Mouse (Mus musculus) midbrain, embryonic 14.5 days (tissue): ENCODE measurements at regions not wholly inside any gene's neighbourhood (a gene's known extent, or its start where the extent isn't known, plus 50 kb on each side); places are given as distances from the start of the nearest gene placed in this dataset.

ENCODE experiments used
- ATAC-seq: fragments of 200-750 bp; cut with Nextera tagmentation; 2 replicates; pipeline ENCODE4 v1.8.0; 2017; ENCODE audit warnings: moderate number of reproducible peaks, moderate library complexity; ENCODE audit not compliant: low FRiP score, low TSS enrichment
- DNase-seq: peaks from one replicate; pipeline ENCODE4 v3.0.0-alpha.2; 2015
- H3K27ac ChIP-seq: fragments of 300-500 bp; sonication (generic); replicated peaks from 2 replicates; pipeline ENCODE4 v1.5.1; 2014; ENCODE audit warnings: mild to moderate bottlenecking, low read depth, low read length, moderate library complexity
- H3K27me3 ChIP-seq: fragments of 300-500 bp; sonication (generic); 2 replicates; pipeline ENCODE4 v1.6.1; 2014; ENCODE audit warnings: low read length, control low read depth, mixed read lengths; ENCODE audit not compliant: control insufficient read depth, insufficient read depth
- H3K36me3 ChIP-seq: fragments of 300-500 bp; sonication (generic); 2 replicates; pipeline ENCODE4 v1.6.1; 2014; ENCODE audit warnings: low read length, control low read depth; ENCODE audit not compliant: control insufficient read depth, insufficient read depth
- H3K4me1 ChIP-seq: fragments of 300-500 bp; sonication (generic); 2 replicates; pipeline ENCODE4 v1.6.1; 2014; ENCODE audit warnings: mild to moderate bottlenecking, antibody characterized with exemption, low read length, control low read depth; ENCODE audit not compliant: control insufficient read depth, insufficient read depth
- H3K4me2 ChIP-seq: fragments of 300-500 bp; sonication (generic); 2 replicates; pipeline ENCODE4 v1.6.1; 2014; ENCODE audit warnings: mild to moderate bottlenecking, low read length, moderate library complexity
- H3K4me3 ChIP-seq: fragments of 300-500 bp; sonication (generic); replicated peaks from 2 replicates; pipeline ENCODE4 v1.5.1; 2014; ENCODE audit warnings: low read depth, low read length
- H3K9ac ChIP-seq: fragments of 300-500 bp; sonication (generic); replicated peaks from 2 replicates; pipeline ENCODE4 v1.6.1; 2014; ENCODE audit warnings: mild to moderate bottlenecking, low read length, moderate library complexity
- H3K9me3 ChIP-seq: fragments of 300-500 bp; sonication (generic); 2 replicates; pipeline ENCODE4 v1.6.1; 2016; ENCODE audit warnings: low read length, control low read depth, mixed read lengths; ENCODE audit not compliant: control insufficient read depth
- WGBS: fragments of 180-500 bp; shearing (Covaris S2); extraction: QIAGEN DNeasy Blood & Tissue Kit; methylation state at CpG from one replicate; pipeline ENCODE4 v1.1.7; 2014; 5-methylcytosine and 5-hydroxymethylcytosine counted together

DNA sequence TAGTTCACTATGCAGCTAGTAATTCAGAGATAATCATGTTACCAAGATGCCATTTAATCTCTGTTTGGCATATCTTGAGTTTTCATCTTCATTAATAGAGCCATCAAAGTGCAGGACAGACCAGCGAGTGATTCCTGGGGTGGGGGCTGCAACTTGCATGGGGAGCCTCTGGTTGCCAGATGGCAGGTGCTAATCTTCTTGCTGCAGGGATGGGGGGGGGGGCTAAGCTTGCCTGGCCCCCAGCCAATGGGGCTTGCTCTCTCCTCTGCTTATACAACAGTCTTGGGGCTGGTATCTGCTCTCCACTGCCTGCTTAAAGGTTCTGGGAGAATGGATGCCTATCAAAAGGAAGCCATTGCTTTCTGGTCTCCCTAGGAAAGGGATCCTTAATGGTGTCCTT, 88.0 kb upstream of the Nr2f2 start:
- DNase-seq, result peak; percentile 44
- Histone ChIP-seq H3K4me1 (no peaks in the 10 kb centered on the region), H3K27ac (no peak overlapping the region), H3K9ac (no peak overlapping the region), H3K4me3 (no peak overlapping the region), H3K36me3 (no peaks in the 10 kb centered on the region), H3K4me2 (no peak overlapping the region), H3K9me3 (no peaks in the 10 kb centered on the region), H3K27me3 (no peaks in the 10 kb centered on the region)
- peak; percentile 62; the same call in 1 of the 2 replicates for ATAC-seq
- WGBS, result 20% methylated on average over 1 of the region's 1 CpGs

DNA sequence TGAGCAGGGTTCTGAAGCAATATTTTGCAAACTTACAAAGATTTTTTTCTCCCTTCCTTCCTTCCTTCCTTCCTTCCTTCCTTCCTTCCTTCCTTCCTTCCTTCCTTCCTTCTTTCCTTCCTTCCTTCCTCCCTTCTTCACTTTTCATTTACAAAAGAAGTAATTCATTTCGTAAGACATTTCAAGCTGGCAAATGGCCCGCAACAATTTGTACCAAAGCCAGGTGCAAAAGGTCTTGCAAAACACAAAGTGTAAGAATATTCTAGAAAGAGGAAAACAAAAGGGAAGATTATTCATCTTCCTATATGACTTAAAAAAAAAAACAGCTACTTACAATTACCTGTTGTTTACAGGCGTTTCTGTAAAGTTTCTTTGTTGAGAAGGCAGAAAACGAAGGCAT, 86.3 kb upstream of the Nr2f2 start:
- Histone ChIP-seq H3K27ac (no peak overlapping the region), H3K4me3 (no peak overlapping the region), H3K27me3 (no peaks in the 10 kb centered on the region), H3K4me1 (no peaks in the 10 kb centered on the region), H3K36me3 (no peaks in the 10 kb centered on the region), H3K4me2 (no peak overlapping the region), H3K9me3 (no peaks in the 10 kb centered on the region), H3K9ac (no peak overlapping the region)
- WGBS, result 54% methylated on average over 4 of the region's 4 CpGs
- ATAC-seq (no peak), DNase-seq (no peak)

DNA sequence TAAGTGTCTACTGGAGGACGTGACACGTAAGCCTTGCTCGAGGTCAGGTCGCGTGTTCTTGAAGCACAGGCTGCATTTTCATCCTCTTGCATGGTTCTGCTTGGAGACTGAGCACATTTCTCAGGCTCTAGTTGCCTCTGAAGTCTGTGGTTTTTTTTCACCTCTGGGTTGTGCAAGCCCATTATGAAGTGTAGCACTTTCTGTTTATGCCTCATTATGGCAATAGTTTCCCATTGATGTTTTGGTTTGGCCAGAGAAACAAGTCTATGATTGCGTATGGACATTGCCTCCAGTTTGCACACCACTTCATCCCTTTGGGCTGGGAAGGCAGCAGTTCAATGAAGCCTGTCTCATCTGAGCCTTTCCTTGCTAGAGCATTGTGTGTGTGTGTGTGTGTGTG, 72.4 kb upstream of the Nr2f2 start:
- no peaks in the 10 kb centered on the region for H3K27me3 ChIP-seq
- 97% methylated on average over 6 of the region's 6 CpGs for WGBS
- H3K9ac ChIP-seq, result no peak overlapping the region
- H3K4me2 ChIP-seq, result no peak overlapping the region
- H3K27ac ChIP-seq, result no peak overlapping the region
- H3K4me1 ChIP-seq, result no peaks in the 10 kb centered on the region
- DNase-seq (no peak), ATAC-seq (no peak)
- no peaks in the 10 kb centered on the region for H3K9me3 ChIP-seq
- no peaks in the 10 kb centered on the region for H3K36me3 ChIP-seq
- H3K4me3 ChIP-seq, result no peak overlapping the region

DNA sequence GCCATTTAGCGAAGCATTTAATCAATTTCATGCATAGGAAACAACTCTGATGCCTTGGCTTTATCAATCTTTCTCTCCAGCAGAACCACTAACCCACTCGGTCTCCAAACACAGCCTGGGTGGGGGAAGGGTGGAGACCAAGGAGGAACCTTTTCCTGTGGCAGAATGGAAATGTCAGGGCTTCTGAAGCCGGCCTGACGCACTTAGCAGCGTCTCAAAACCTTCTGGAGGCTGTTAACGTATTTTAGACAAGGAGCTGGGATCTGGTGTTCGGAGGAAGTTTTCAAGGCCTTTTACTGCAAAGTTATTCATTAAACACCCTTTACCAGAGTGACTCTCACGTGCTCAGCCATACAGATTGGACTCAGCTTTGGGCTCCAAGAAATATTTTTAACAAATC, 67.3 kb upstream of the Nr2f2 start:
- no peak for DNase-seq
- Histone ChIP-seq H3K9me3 (no peaks in the 10 kb centered on the region), H3K36me3 (no peaks in the 10 kb centered on the region), H3K4me3 (no peak overlapping the region), H3K27me3 (no peaks in the 10 kb centered on the region), H3K27ac (no peak overlapping the region), H3K4me2 (no peak overlapping the region), H3K4me1 (no peaks in the 10 kb centered on the region), H3K9ac (no peak overlapping the region)
- WGBS, result 66% methylated on average over 8 of the region's 8 CpGs
- no peak for ATAC-seq

DNA sequence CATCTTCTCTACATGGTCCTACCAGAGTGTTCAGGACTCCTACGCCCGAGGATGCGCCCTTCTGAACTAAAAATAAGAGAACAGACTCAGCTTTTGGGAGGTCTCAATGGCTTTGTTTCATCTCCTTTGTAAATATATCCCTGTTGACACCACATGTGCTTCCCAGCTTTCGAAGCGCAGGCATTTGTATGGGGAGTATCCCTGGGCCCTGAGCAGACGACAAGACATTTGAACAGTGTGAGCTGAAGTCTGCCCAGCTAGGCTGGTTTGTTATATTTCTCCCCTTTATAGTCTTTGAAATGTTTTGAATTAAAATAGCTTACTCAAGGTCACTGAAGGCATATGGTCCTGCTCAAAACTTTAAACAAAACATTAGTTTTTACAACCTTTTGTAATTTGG, 66.8 kb upstream of the Nr2f2 start:
- no peaks in the 10 kb centered on the region for H3K36me3 ChIP-seq
- no peak overlapping the region for H3K9ac ChIP-seq
- H3K4me1 ChIP-seq, result no peaks in the 10 kb centered on the region
- DNase-seq (no peak), ATAC-seq (no peak)
- 80% methylated on average over 6 of the region's 6 CpGs for WGBS
- no peaks in the 10 kb centered on the region for H3K27me3 ChIP-seq
- H3K4me3 ChIP-seq, result no peak overlapping the region
- no peak overlapping the region for H3K27ac ChIP-seq
- H3K9me3 ChIP-seq, result no peaks in the 10 kb centered on the region
- H3K4me2 ChIP-seq, result no peak overlapping the region

DNA sequence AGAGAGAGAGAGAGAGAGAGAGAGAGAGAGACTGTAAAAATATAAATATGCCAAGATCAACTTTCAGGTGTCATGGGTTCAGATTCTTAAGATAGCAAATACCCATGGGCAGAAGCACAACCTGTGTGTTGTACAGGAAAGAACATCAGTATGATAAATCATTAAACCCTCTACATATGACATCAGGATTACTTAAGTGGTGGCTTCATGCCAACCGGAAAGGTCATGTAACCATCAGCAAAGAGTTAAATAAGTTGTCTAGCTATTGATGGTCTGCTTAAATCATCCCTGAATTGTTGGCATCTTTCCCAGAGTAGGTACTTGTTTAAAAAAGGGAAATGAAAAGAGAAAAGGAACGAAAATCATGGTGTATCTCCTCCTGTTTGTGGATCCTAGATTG, 65.2 kb upstream of the Nr2f2 start:
- ATAC-seq (no peak), DNase-seq (no peak)
- Histone ChIP-seq H3K4me2 (no peak overlapping the region), H3K4me1 (no peaks in the 10 kb centered on the region), H3K27me3 (no peaks in the 10 kb centered on the region), H3K9ac (no peak overlapping the region), H3K36me3 (no peaks in the 10 kb centered on the region), H3K9me3 (no peaks in the 10 kb centered on the region), H3K27ac (no peak overlapping the region), H3K4me3 (no peak overlapping the region)
- WGBS, result 79% methylated on average over 2 of the region's 2 CpGs

DNA sequence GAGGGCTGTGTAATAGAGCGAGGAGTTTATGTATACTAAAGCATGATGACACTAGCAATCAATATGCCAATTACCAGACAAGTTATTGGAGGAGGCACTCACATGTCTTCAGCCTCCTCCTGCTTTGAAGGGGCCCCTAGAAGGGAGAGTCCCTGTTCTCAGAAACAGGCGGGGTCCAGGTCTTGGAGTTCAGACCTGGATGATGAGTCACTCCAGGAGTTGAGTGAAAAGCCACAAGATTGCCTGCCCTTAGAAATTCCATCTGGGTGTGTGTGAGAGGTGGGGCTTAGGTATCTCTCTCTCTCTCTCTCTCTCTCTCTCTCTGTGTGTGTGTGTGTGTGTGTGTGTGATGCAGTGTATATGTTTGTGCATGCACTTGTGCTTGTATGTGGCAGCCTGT, 62.8 kb upstream of the Nr2f2 start:
- H3K4me1 ChIP-seq, result no peaks in the 10 kb centered on the region; the same call in 1 of the 2 replicates
- DNase-seq (no peak), ATAC-seq (no peak)
- no peaks in the 10 kb centered on the region for H3K36me3 ChIP-seq
- 68% methylated on average over 2 of the region's 2 CpGs for WGBS
- H3K9me3 ChIP-seq, result no peaks in the 10 kb centered on the region
- H3K27me3 ChIP-seq, result no peaks in the 10 kb centered on the region
- no peak overlapping the region for H3K9ac ChIP-seq
- no peak overlapping the region for H3K4me3 ChIP-seq
- H3K27ac ChIP-seq, result no peak overlapping the region
- no peak overlapping the region for H3K4me2 ChIP-seq

DNA sequence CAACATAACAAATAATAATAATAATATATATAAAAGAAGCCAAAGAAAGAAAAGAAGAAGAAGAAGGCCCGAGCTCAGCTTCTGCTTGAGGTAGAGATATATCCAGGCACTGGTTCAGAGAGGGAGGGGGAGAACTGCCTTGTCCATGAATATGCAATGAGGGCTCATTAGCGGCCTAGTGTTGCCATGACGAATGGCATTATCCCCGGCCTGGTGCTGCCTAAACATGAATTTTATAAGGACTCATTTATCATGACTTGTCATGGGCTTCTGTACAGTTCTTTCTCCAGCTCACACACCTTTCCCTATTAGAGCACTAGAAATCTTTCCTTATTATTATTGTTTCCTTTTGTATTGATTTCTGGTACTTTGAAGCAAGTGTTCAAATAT, 57.7 kb upstream of the Nr2f2 start:
- H3K9me3 ChIP-seq, result no peaks in the 10 kb centered on the region
- peak overlapping the region; percentile 38; the same call in 1 of the 2 replicates for H3K27ac ChIP-seq
- H3K36me3 ChIP-seq, result no peaks in the 10 kb centered on the region
- H3K27me3 ChIP-seq, result no peaks in the 10 kb centered on the region
- WGBS, result 9% methylated on average over 4 of the region's 4 CpGs
- H3K4me2 ChIP-seq, result no peak overlapping the region
- ATAC-seq (peak; percentile 93), DNase-seq (peak; percentile 85)
- no peak overlapping the region for H3K4me3 ChIP-seq
- no peak overlapping the region for H3K9ac ChIP-seq
- peaks cover 7% of the 10 kb centered on the region; the same call in 1 of the 2 replicates for H3K4me1 ChIP-seq

DNA sequence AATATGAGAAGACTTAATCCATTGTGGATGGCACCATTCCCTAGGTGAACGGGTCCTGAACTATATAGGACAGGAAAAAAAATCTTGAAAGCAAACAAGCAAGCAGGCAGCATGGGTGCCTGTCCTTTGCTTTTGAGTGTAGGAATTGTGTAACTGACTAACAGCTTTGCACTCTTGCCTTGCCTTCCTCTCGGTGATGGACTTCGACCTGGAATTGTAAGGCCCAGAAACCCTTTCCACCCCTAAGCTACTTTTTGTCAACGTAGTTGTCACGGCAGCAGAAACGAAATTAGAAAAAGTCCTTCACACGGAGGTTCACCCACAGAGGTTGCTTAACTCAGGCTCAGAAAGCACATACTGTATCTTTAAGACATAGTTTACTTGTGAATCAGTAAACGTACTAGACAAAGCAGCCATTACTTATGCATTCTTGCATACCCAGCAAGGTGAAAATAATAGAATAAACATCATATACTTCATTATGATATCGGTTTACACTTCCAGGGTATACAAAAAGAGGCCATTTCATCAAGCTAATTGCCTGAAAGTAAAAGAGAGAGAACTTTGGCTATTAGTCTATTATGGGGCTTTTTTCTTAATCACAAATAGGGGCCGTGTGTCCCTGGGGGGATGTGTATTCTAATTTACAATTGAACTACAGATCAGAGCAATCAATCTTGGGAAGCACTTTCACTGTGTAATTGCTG, 57.1 kb upstream of the Nr2f2 start:
- no peaks in the 10 kb centered on the region for H3K36me3 ChIP-seq
- H3K4me2 ChIP-seq, result no peak overlapping the region
- ATAC-seq, result peak; percentile 20; the same call in 1 of the 2 replicates
- peak overlapping the region; percentile 38; the same call in 1 of the 2 replicates for H3K27ac ChIP-seq
- no peak for DNase-seq
- peaks cover 7% of the 10 kb centered on the region; the same call in 1 of the 2 replicates for H3K4me1 ChIP-seq
- no peaks in the 10 kb centered on the region for H3K27me3 ChIP-seq
- H3K9ac ChIP-seq, result no peak overlapping the region
- 57% methylated on average over 10 of the region's 10 CpGs for WGBS
- no peak overlapping the region for H3K4me3 ChIP-seq
- H3K9me3 ChIP-seq, result no peaks in the 10 kb centered on the region
